Mouse (Mus musculus) spleen, adult 2 months (tissue): ENCODE measurements around the gene Gpr135. TPM values are rescaled to one million over a fixed set of nuclear protein-coding genes. Genes with fewer than 3 reads are reported as not detected.

Experiments
- DNase-seq, 2 experiments: peaks; one replicate each; pipeline versions ENCODE4 v3.0.0 to v3.0.0-alpha.2; 2012 to 2021; ENCODE audit warnings: low spot score in 2 of 2, low read depth in 1 of 2
- H3K27ac ChIP-seq: fragments of 200-500 bp; 2 replicates; pipeline ENCODE4 v1.5.1; 2012; ENCODE audit warnings: low read length, inconsistent platforms; ENCODE audit not compliant: insufficient read depth
- H3K27me3 ChIP-seq: fragments of 200-500 bp; 2 replicates; pipeline ENCODE4 v1.6.1; 2012; ENCODE audit warnings: mild to moderate bottlenecking, moderate library complexity, low read length, inconsistent platforms; ENCODE audit not compliant: control insufficient read depth, insufficient read depth
- H3K36me3 ChIP-seq: fragments of 200-500 bp; 2 replicates; pipeline ENCODE4 v1.6.1; 2012; ENCODE audit warnings: mild to moderate bottlenecking, low read length, inconsistent platforms; ENCODE audit not compliant: control insufficient read depth, insufficient read depth
- H3K4me1 ChIP-seq: fragments of 200-500 bp; 2 replicates; pipeline ENCODE4 v1.6.1; 2011; ENCODE audit warnings: inconsistent platforms; ENCODE audit not compliant: control insufficient read depth, insufficient read depth, insufficient read length
- H3K4me3 ChIP-seq: fragments of 200-500 bp; 2 replicates; pipeline ENCODE4 v1.5.1; 2011; ENCODE audit warnings: mild to moderate bottlenecking, inconsistent platforms; ENCODE audit not compliant: insufficient read depth, insufficient read length; ENCODE audit errors: extremely low read depth
- CTCF ChIP-seq: fragments of 200-500 bp; IDR thresholded peaks from 2 replicates; pipeline ENCODE4 v1.5.1; 2011; ENCODE audit warnings: mild to moderate bottlenecking, inconsistent platforms; ENCODE audit not compliant: insufficient read depth, insufficient read length, insufficient replicate concordance; ENCODE audit errors: extremely low read depth
- POLR2A ChIP-seq: fragments of 200-500 bp; IDR thresholded peaks from 2 replicates; pipeline ENCODE4 v1.6.1; 2011; ENCODE audit warnings: low read depth, low read length, inconsistent platforms
- WGBS: fragments of 180-500 bp; shearing (Covaris S2); methylation state at CpG from one replicate; pipeline ENCODE4 v1.1.7; 2018; 5-methylcytosine and 5-hydroxymethylcytosine counted together
- polyA plus RNA-seq: library from polyadenylated mRNA; depleted of rRNA; stranded (reverse); fragments of >200 nt; gene quantifications from 2 replicates; pipeline ENCODE4 v1.2.3, GENCODE M21; 2012; rRNA removed

Gpr135 gene
- 0.30 and 0.58 TPM in 2 replicates for polyA plus RNA-seq

DNA sequence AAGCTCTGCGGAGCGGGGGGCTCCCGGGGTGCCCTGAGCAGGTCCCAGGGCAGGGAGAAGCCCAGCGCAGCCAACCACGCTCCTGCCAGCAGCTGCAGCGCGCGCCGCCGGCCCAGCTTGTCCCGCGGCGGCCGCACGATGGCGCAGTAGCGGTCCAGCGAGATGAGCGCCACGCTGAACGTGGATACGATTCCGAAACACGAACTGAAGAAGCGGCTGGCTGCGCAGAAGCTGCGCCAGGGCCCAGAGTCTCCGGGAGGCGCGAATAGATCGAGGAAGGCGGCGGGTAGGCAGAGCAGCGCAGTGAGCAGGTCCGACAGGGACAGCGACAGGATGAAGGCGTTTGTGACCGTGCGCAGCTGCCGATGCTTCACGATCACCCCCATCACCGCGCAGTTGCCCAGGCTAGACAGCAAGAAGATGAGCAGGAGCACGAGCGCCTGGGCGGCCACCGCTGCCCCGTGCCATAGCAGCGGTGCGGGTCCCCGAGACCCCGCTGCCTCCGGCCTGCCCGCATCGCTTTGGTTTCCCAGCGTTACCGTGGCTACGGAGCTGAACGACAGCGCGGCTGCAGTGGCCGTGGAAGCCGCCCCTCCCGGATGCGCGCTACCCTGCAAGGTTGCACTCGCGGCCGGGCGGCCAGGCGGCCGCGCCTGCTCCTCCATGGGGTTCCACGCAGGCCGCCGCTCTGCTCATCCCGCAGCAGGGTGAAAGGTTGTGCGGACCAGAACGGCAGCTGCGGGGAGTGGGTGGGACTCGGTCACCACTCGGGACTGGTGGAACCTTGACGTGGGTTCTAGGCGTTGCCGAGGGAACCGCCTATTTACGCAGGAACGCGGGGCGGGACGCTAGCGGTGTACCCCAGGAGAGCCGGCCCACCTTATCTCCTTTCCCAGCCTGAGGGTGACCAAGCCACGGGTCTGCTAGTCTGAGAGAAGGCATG is at the start of gene Gpr135:
TSS of gene Gpr135 (minus strand) at position 799 of the 943 bp plus-strand sequence.
- 1% methylated on average over 94 of the region's 94 CpGs for WGBS
- no peaks in the 10 kb centered on the region for H3K36me3 ChIP-seq
- DNase-seq = peak; percentile 45 to 75
- H3K4me3 ChIP-seq = peak within 1 kb of the TSS; percentile 71
- H3K27me3 ChIP-seq = peaks cover 10% of the 10 kb centered on the region
- peak; percentile 83 for TF ChIP-seq CTCF
- no peak for TF ChIP-seq POLR2A
- H3K4me1 ChIP-seq = peaks cover 10% of the 10 kb centered on the region
- no peak within 1 kb of the TSS for H3K27ac ChIP-seq

DNA sequence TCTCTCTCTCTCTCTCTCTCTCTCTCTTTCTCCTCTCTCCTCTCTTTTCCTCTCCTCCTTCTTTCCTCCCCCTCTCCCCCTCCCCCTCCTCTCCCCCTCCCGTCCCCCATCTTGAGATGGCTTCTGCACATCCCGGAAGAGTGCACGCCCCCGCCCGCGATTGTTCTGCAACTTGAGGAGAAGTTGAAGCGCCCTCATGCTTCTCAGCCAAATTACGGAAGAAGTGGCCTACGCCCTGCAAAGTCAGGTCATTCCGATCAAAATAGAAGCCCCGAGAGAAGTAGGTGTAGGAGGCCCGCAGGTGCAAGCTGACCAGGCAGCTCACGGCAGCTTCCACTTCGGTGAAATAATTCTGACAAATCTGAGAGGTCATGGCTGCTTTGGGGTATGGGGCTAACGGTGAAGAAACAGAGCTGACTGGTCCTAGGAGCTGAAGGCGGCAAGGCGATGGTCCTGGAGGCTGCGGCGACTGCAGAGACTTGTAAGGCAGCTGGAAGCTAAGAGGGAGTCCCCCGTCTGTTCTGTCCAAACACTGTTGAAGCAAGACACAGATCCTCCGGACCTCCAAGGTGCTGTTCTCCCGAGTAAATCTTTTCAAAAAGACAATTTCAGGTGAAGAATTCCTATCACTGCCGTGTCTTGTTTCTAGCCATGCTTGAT is 44.9 kb upstream of the Gpr135 start:
- Histone ChIP-seq H3K4me1 (no peaks in the 10 kb centered on the region), H3K27me3 (no peaks in the 10 kb centered on the region), H3K36me3 (no peaks in the 10 kb centered on the region), H3K4me3 (no peak overlapping the region), H3K27ac (no peak overlapping the region)
- DNase-seq = no peak
- 73% methylated on average over 22 of the region's 23 CpGs for WGBS
- TF ChIP-seq CTCF = no peak
- no peak for TF ChIP-seq POLR2A

- Histone ChIP-seq H3K4me1 (no peaks in the 10 kb centered on the region), H3K27me3 (no peaks in the 10 kb centered on the region), H3K4me3 (no peak overlapping the region), H3K27ac (no peak overlapping the region), H3K36me3 (no peaks in the 10 kb centered on the region)
- no peak for TF ChIP-seq CTCF
- no peak for TF ChIP-seq POLR2A
- WGBS = 80% methylated on average over 6 of the region's 6 CpGs
- no peak for DNase-seq
Measured at GRCm38 (mm10) chr12:72115126-72115525, 44.2 kb upstream of the Gpr135 start.

DNA sequence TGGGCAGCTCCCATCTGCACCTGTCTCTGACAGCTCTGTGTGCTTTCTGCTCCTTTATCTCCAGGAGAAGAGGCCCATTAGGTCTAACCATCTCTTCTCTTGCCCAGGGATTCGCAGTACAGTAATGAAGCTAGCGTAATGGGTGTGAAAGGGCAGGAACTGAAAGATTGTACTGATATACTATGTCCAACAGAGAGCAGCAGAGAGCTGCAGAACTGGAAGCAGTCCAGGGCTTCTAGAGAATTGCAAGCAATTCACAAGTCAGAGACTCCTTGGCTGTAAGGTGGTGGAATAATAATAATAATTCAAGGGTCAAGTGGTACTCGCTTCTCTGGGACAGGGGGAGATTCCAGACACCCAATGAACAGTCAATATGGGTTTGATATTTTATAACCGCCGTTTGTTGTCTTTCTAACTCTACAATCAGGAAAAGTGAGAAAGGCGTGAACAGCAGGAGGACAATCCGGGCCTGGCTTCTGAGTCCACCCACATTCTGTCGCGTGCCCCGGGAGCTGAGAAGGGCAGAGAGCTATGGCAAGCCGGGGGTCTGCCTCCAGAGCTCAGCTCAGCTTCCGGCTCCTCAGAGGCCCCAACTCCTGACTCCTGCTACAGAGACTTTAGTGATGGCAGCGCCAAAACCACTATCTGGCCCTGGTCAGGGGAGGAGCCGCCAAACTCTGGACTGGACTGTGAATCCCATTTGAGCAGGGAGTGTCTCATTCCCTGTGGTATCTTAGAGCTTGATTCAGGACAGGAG is 33.8 kb upstream of the Gpr135 start:
- Histone ChIP-seq H3K4me1 (no peaks in the 10 kb centered on the region), H3K27ac (no peak overlapping the region), H3K4me3 (no peak overlapping the region), H3K36me3 (peaks cover 5% of the 10 kb centered on the region; the same call in 1 of the 2 replicates), H3K27me3 (no peaks in the 10 kb centered on the region)
- WGBS = 46% methylated on average over 14 of the region's 14 CpGs
- no peak for TF ChIP-seq POLR2A
- peak; percentile 44; the same call in 1 of the 2 replicates for TF ChIP-seq CTCF
- peak; percentile 17 to 23 for DNase-seq

GRCm38 (mm10) chr12:72104027-72104426 is 33.1 kb upstream of the Gpr135 start:
- H3K27ac ChIP-seq = no peak overlapping the region
- DNase-seq = no peak
- H3K36me3 ChIP-seq = peaks cover 5% of the 10 kb centered on the region; the same call in 1 of the 2 replicates
- H3K4me1 ChIP-seq = no peaks in the 10 kb centered on the region
- WGBS = 85% methylated on average over 5 of the region's 5 CpGs
- no peaks in the 10 kb centered on the region for H3K27me3 ChIP-seq
- TF ChIP-seq POLR2A = no peak
- no peak for TF ChIP-seq CTCF
- no peak overlapping the region for H3K4me3 ChIP-seq

DNA sequence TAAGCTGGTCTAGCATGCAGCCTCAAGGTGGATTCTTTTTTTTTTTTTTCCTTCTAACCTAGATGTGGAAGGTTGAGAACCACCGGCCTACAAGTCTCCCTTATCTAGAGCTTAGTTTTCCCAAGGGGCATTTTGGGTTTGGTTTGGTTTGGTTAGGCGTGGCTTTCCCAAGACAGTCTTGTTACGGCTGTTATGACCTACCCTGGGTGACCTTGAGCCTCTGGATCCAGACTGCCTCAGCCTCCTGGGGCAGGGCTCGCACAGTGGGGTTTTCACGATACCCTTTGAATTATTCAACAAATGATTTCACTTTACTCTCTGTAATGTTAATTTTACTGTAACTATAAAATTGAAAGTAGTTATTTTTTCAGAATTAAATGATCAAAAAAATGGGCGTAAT is 31.9 kb upstream of the Gpr135 start:
- WGBS = 86% methylated on average over 6 of the region's 6 CpGs
- Histone ChIP-seq H3K4me1 (no peaks in the 10 kb centered on the region), H3K36me3 (peaks cover 9% of the 10 kb centered on the region), H3K27ac (no peak overlapping the region), H3K4me3 (no peak overlapping the region), H3K27me3 (no peaks in the 10 kb centered on the region)
- DNase-seq = no peak
- no peak for TF ChIP-seq POLR2A
- no peak for TF ChIP-seq CTCF
